Mouse (Mus musculus) adrenal gland, adult 8-10 months (tissue): Measurements from ENCODE around the gene Coq7. TPM values are rescaled to one million over a fixed set of nuclear protein-coding genes. Genes with fewer than 3 reads are reported as not detected.
A peak's percentile ranks its signal among the peaks of the same experiment; 100 is the strongest.

ENCODE experiments used
- DNase-seq: peaks from one replicate; pipeline ENCODE4 v3.0.0; 2022
- total RNA-seq, 4 experiments: library from RNA; stranded (reverse); gene quantifications; 2 replicates each; pipeline ENCODE4 v1.2.4; 2022

Coq7 gene
- 10 to 100 TPM; 32.3 to 45.2 (median 36.3) TPM for total RNA-seq

DNA sequence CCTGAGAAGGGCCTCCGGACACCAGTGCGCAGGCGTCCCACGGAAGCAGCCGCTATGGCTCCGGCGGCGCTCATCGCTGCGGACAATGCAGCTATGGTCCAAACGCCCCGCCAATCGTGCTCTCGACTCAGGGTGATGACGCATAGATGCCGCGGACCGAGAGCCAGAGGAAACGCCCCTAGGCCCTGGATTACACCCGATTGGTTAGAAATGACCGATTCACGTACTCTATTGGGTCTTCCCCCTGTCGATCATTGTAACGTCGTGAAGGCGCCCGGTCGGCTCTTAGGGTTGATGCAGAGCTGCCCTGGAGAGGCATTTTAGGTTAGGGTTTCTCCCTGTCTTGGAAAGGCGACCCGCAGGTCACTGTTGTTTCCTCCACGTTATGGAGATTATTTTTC lies at the start of gene Coq7:
TSS of gene Coq7 (minus strand) at position 179 of the 401 bp plus-strand sequence.
- peak; percentile 93 for DNase-seq

- no peak for DNase-seq
These were observed 46.8 kb upstream of the Coq7 start for GRCm38 (mm10) chr7:118579938-118580337.

DNA sequence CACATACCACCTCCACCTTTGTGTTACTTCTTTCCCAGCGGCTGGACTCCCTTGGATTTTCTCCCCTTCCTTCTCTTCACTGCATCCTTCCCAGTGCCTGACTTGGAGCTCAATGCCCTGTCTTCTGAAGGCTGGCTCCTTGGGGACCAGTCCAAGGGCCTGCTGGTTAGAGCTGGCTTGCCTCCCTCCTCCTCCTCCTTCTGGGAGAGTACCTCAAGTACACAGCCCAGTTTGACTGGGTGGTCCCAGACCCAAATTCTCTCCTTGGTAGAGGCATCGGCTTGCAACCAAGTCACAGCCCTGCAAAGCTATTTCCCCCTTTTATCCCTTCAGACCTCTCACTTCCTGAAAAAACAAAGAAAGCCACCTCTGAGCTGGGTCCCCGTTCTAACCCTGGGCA lies 45.1 kb upstream of the Coq7 start:
- DNase-seq: no peak

DNA sequence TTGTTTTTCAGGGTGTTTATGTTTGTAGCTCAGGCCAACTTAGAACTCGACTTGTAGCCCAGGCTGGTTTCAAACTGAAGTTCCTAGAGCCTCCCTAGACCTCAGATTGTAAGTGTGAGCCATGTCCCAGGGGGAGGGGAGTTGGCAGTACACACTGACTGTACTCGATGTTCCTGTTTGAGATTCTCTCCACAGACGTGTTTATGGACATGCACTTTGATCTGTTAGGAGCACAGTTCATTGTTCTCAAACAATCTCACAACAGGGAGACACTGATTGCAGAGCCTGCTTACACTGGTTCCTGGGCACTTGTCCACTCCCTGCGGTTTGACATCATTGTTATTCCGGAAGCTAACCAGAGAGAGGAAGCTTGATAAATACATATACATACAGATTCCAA lies 38.9 kb upstream of the Coq7 start:
- no peak for DNase-seq

DNA sequence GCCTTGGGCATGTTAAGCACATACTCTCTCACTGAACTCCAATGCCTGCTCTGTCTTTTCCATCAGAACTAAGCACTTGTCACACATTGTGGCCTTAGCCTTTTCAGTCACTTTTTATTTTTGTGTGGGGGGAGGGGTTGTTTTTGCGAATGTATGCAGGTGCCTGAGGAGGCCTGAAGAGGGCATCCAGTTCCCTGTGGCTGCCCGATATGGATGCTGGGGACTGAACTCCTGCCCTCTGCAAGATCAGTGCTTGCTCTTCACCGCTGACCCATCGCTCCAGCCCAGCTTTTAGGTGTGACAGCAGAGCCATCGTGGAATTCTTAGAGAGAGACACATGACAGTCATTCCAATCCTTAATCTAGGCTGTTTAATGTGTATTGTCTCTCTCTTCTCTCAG lies 38.2 kb upstream of the Coq7 start:
- DNase-seq: no peak

DNA sequence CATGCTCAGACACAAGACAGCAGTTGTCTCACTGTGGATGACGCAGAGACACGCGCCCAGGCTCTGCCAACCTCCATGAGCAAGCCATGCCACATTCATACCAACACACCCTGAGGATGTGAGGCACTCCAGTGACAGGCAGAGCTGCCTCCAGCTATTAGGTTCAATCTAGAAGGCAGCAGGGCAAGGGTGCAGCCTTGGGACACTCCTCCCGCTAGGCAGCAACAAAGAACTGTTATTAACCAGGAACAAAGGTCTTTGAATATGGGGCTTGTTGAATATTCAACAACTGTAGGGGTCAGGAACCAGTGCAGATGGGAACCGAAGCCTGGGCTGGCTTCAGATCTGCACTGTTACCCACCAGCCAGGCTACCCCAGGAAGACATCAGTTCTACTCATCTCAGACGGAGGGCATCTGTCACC lies 36.0 kb upstream of the Coq7 start:
- DNase-seq: no peak

GRCm38 (mm10) chr7:118554290-118554689 lies 21.1 kb upstream of the Coq7 start:
- DNase-seq: no peak

DNA sequence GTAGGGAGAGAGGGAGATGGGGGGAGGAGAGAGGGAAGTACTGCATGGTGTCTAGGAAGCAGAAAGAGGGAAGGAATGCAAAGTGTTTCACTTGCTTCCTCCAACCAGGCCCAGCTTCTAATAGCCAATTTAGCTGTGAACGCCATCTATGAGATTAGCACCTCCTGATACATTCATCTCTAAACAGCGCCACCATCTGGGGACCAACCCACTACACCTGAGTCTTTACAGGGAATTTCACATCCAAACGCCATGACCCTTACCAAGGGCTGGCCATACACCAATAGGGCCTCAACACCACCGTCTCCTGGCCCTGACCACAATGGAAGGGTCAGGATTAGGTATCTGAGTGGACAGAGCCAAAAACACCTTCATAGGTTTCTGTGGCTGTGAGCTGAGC lies 20.7 kb upstream of the Coq7 start:
- no peak for DNase-seq

DNA sequence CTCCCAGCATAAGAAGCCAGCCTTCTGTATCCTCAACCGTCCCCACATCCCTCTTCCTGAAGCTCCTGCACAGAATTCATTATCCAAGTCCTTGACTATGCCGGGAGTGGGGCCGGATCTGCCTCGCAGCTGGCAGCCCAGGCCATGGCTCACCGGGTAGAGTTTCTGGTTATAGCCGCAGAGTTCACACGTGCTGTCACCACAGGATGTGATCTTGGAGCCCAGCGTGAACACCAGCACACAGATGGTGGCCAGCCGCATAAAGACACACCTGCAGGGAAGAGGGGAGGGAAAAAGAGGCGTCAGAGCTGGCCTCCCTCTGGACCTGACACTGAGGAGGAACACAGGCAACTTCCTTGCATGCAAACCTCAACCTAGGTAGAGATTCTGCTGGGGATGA lies 14.3 kb upstream of the Coq7 start:
- no peak for DNase-seq

GRCm38 (mm10) chr7:118544128-118544527 lies 11.0 kb upstream of the Coq7 start:
- no peak for DNase-seq

GRCm38 (mm10) chr7:118535076-118535475 lies 1.9 kb upstream of the Coq7 start:
- DNase-seq: no peak

DNA sequence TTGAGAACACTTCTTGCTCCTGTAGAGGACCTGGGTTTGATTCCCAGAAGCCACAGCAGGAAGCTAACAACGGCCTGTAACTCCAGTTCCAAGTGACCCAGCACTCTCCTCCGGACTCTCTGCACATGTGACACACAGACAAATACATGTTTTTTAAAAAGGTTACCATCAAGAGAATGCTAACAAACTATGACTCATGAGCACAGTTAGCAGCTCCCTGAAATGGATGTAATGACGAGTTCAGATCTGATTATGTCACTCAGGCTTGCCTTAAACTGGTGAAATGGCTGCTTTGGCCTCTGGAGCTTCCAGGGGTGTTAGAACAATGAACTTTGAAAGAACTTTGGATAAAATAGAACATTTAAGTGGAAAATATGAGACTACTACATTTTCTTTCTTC lies 1.2 kb upstream of the Coq7 start:
- no peak for DNase-seq

- DNase-seq: peak; percentile 96
These were observed 508 bp downstream of the Coq7 start for GRCm38 (mm10) chr7:118532519-118533177.

- DNase-seq: no peak
These were observed 6.2 kb downstream of the Coq7 start for GRCm38 (mm10) chr7:118526967-118527366.

GRCm38 (mm10) chr7:118522077-118522476 lies 11.1 kb downstream of the Coq7 start:
- no peak for DNase-seq

DNA sequence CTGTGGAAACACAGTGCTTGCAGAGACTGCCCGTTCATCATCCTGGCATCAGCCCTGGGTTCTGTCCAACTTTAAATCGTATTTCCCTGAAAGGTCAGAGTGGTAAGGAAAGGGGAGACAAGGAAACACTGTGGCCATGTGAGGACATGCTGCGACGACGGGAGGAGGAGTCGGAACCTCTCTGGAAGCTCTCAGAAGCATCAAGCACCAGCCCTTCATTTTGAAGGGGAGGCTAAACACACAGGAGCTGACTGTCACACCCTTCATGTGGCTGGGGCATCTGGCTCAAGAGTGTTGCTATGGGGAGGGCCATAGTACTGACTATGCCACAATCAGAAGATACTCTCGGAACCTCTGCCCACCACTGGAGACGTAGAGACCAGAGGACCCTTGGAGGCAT lies 13.5 kb downstream of the Coq7 start:
- DNase-seq: no peak

GRCm38 (mm10) chr7:118518687-118519086 lies 14.5 kb downstream of the Coq7 start:
- peak; percentile 35 for DNase-seq

- no peak for DNase-seq
These were observed 15.3 kb downstream of the Coq7 start for GRCm38 (mm10) chr7:118517819-118518218.

GRCm38 (mm10) chr7:118508556-118508955 lies 24.6 kb downstream of the Coq7 start:
- DNase-seq: no peak

GRCm38 (mm10) chr7:118503844-118504243 lies 29.3 kb downstream of the Coq7 start:
- DNase-seq: no peak

DNA sequence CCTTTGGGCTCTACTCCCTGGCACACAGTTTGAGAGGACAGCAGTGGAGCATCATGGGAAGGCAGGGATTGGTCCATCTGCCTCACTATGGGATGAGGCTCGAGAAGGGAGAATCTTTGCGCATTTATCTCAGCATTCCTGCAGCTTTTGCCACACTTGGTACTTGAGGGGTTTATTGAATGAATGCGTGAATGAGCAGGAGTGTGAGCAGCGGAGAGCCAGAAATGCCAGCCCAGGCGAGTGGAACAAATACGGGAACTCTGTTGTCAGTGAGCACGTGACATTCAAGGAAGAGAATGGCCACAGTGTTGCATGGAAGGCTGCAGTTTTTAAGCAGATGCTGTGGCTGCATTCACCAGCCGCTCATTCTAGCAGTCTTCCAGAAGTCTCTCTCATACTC lies 30.8 kb downstream of the Coq7 start:
- DNase-seq: no peak

GRCm38 (mm10) chr7:118499784-118500435 lies 33.2 kb downstream of the Coq7 start:
- no peak for DNase-seq

GRCm38 (mm10) chr7:118498984-118499783 lies 34.0 kb downstream of the Coq7 start:
- no peak for DNase-seq
